Mouse (Mus musculus) megakaryocyte, embryonic 14.5 days (primary cell): ENCODE results near the gene Cd300lg.

Source experiments
- FLI1 ChIP-seq: IDR thresholded peaks from 2 replicates; pipeline ENCODE4 v1.6.1; 2012; ENCODE audit warnings: low read length, inconsistent platforms, mixed read lengths
- GATA1 ChIP-seq: IDR thresholded peaks from 3 replicates; pipeline ENCODE4 v1.6.1; 2012; ENCODE audit warnings: mixed read lengths, low read length, inconsistent platforms, borderline replicate concordance

DNA sequence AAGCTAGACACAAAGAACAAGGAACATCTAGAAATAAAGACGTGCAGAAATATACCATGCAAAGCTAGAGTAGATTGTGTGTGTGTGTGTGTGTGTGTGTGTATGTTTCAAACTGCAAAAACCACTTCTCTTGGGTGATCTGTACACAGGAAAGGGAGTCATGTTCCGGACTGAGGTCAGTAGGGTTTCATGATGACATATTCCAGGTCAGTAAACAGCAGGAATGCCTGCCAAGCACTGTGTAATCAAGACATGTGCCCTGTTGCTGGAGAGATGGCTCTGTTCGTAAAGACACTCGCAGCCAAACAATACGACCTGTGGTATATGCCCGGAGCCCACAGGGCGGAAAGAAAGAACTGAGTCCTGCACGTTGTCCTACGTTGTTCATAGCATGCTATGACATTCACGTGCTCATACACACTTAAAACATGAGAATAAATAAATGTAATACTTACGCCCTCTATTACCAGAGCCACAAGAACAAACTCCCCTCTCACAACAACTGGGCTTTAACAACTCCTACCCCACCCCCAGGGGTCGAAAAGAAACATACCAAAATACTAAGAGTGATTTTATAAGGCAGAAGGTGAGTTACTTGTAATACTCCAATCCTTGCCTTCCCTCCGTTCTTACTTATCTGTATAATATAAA, 1.7 kb upstream of the Cd300lg start:
- TF ChIP-seq GATA1 (no peak), FLI1 (no peak)
